Mouse (Mus musculus): ENCODE results near the gene Sox13. TPM values are rescaled to one million over a fixed set of nuclear protein-coding genes. Genes with fewer than 3 reads are reported as not detected.

The Sox13 gene
- polyA plus RNA-seq, 1 experiment: 17.2 TPM

GRCm38 (mm10) chr1:133421975-133422570, 2.1 kb downstream of the Sox13 start:
- Histone ChIP-seq H3K27ac (ENCODE audit: control insufficient read depth, insufficient read depth, low read length) (no peak overlapping the region), H3K36me3 (ENCODE audit: control insufficient read depth, insufficient read depth, low read length) (no peaks in the 10 kb centered on the region), H3K4me1 (replicated peaks; ENCODE audit: control insufficient read depth, insufficient read depth, low read length) (peaks cover 40% of the 10 kb centered on the region), H3K4me3 (ENCODE audit: control insufficient read depth, insufficient read depth, low read length) (no peak overlapping the region), H3K27me3 (ENCODE audit: control insufficient read depth, insufficient read depth, low read length) (peaks cover 4% of the 10 kb centered on the region; the same call in 1 of the 2 replicates)
- WGBS: 67% methylated on average over 16 of the region's 16 CpGs
- DNase-seq: no peak
- TF ChIP-seq POLR2A (IDR thresholded peaks at IDR 0.05; ENCODE audit: control insufficient read depth, extremely low read depth, insufficient read depth, low read length, poor library complexity): no peak
- no peak for TF ChIP-seq CTCF (IDR thresholded peaks at IDR 0.05; ENCODE audit: borderline replicate concordance, control insufficient read depth, extremely low read depth, insufficient read depth, low read length, poor library complexity)

- no peak overlapping the region for H3K4me3 ChIP-seq (ENCODE audit: control insufficient read depth, insufficient read depth, low read length)
- DNase-seq: no peak
- peaks cover 4% of the 10 kb centered on the region; the same call in 1 of the 2 replicates for H3K27me3 ChIP-seq (ENCODE audit: control insufficient read depth, insufficient read depth, low read length)
- no peaks in the 10 kb centered on the region for H3K36me3 ChIP-seq (ENCODE audit: control insufficient read depth, insufficient read depth, low read length)
- TF ChIP-seq POLR2A (IDR thresholded peaks at IDR 0.05; ENCODE audit: control insufficient read depth, extremely low read depth, insufficient read depth, low read length, poor library complexity) (no peak), CTCF (IDR thresholded peaks at IDR 0.05; ENCODE audit: borderline replicate concordance, control insufficient read depth, extremely low read depth, insufficient read depth, low read length, poor library complexity) (no peak)
- WGBS: 75% methylated on average over 2 of the region's 2 CpGs
- H3K27ac ChIP-seq (ENCODE audit: control insufficient read depth, insufficient read depth, low read length): no peak overlapping the region
- peaks cover 40% of the 10 kb centered on the region for H3K4me1 ChIP-seq (replicated peaks; ENCODE audit: control insufficient read depth, insufficient read depth, low read length)
Measured at GRCm38 (mm10) chr1:133421061-133421460, 3.1 kb downstream of the Sox13 start.

- no peak overlapping the region for H3K4me3 ChIP-seq (ENCODE audit: control insufficient read depth, insufficient read depth, low read length)
- DNase-seq: no peak
- TF ChIP-seq CTCF (IDR thresholded peaks at IDR 0.05; ENCODE audit: borderline replicate concordance, control insufficient read depth, extremely low read depth, insufficient read depth, low read length, poor library complexity): no peak
- no peak for TF ChIP-seq POLR2A (IDR thresholded peaks at IDR 0.05; ENCODE audit: control insufficient read depth, extremely low read depth, insufficient read depth, low read length, poor library complexity)
- H3K4me1 ChIP-seq (replicated peaks; ENCODE audit: control insufficient read depth, insufficient read depth, low read length): peaks cover 40% of the 10 kb centered on the region
- H3K27me3 ChIP-seq (ENCODE audit: control insufficient read depth, insufficient read depth, low read length): peaks cover 4% of the 10 kb centered on the region; the same call in 1 of the 2 replicates
- H3K27ac ChIP-seq (ENCODE audit: control insufficient read depth, insufficient read depth, low read length): no peak overlapping the region
- WGBS: 60% methylated on average over 3 of the region's 3 CpGs
- no peaks in the 10 kb centered on the region for H3K36me3 ChIP-seq (ENCODE audit: control insufficient read depth, insufficient read depth, low read length)
Measured at GRCm38 (mm10) chr1:133420491-133420890, 3.7 kb downstream of the Sox13 start.

- Histone ChIP-seq H3K4me1 (replicated peaks; ENCODE audit: control insufficient read depth, insufficient read depth, low read length) (peaks cover 40% of the 10 kb centered on the region), H3K27ac (ENCODE audit: control insufficient read depth, insufficient read depth, low read length) (no peak overlapping the region), H3K27me3 (ENCODE audit: control insufficient read depth, insufficient read depth, low read length) (peaks cover 4% of the 10 kb centered on the region; the same call in 1 of the 2 replicates), H3K4me3 (ENCODE audit: control insufficient read depth, insufficient read depth, low read length) (no peak overlapping the region), H3K36me3 (ENCODE audit: control insufficient read depth, insufficient read depth, low read length) (no peaks in the 10 kb centered on the region)
- WGBS: 92% methylated on average over 3 of the region's 3 CpGs
- no peak for DNase-seq
- TF ChIP-seq CTCF (IDR thresholded peaks at IDR 0.05; ENCODE audit: borderline replicate concordance, control insufficient read depth, extremely low read depth, insufficient read depth, low read length, poor library complexity): no peak
- TF ChIP-seq POLR2A (IDR thresholded peaks at IDR 0.05; ENCODE audit: control insufficient read depth, extremely low read depth, insufficient read depth, low read length, poor library complexity): no peak
Measured at GRCm38 (mm10) chr1:133419178-133419834, 4.9 kb downstream of the Sox13 start.

GRCm38 (mm10) chr1:133418164-133418800, 5.9 kb downstream of the Sox13 start:
- no peaks in the 10 kb centered on the region for H3K36me3 ChIP-seq (ENCODE audit: control insufficient read depth, insufficient read depth, low read length)
- H3K27me3 ChIP-seq (ENCODE audit: control insufficient read depth, insufficient read depth, low read length): no peaks in the 10 kb centered on the region
- 18% methylated on average over 28 of the region's 28 CpGs for WGBS
- DNase-seq: peak; percentile 17
- H3K4me1 ChIP-seq (replicated peaks; ENCODE audit: control insufficient read depth, insufficient read depth, low read length): peaks cover 32% of the 10 kb centered on the region
- TF ChIP-seq CTCF (IDR thresholded peaks at IDR 0.05; ENCODE audit: borderline replicate concordance, control insufficient read depth, extremely low read depth, insufficient read depth, low read length, poor library complexity) (no peak), POLR2A (IDR thresholded peaks at IDR 0.05; ENCODE audit: control insufficient read depth, extremely low read depth, insufficient read depth, low read length, poor library complexity) (no peak)
- H3K27ac ChIP-seq (ENCODE audit: control insufficient read depth, insufficient read depth, low read length): no peak overlapping the region
- H3K4me3 ChIP-seq (ENCODE audit: control insufficient read depth, insufficient read depth, low read length): peak overlapping the region; percentile 7

GRCm38 (mm10) chr1:133417539-133417938, 6.6 kb downstream of the Sox13 start:
- 81% methylated on average over 1 of the region's 1 CpGs for WGBS
- no peak for TF ChIP-seq POLR2A (IDR thresholded peaks at IDR 0.05; ENCODE audit: control insufficient read depth, extremely low read depth, insufficient read depth, low read length, poor library complexity)
- no peak for TF ChIP-seq CTCF (IDR thresholded peaks at IDR 0.05; ENCODE audit: borderline replicate concordance, control insufficient read depth, extremely low read depth, insufficient read depth, low read length, poor library complexity)
- Histone ChIP-seq H3K4me3 (ENCODE audit: control insufficient read depth, insufficient read depth, low read length) (no peak overlapping the region), H3K4me1 (replicated peaks; ENCODE audit: control insufficient read depth, insufficient read depth, low read length) (peaks cover 31% of the 10 kb centered on the region), H3K36me3 (ENCODE audit: control insufficient read depth, insufficient read depth, low read length) (no peaks in the 10 kb centered on the region), H3K27me3 (ENCODE audit: control insufficient read depth, insufficient read depth, low read length) (no peaks in the 10 kb centered on the region), H3K27ac (ENCODE audit: control insufficient read depth, insufficient read depth, low read length) (no peak overlapping the region)
- DNase-seq: no peak
